Mouse (Mus musculus) stomach, postnatal 0 days (tissue): Measurements from ENCODE around the gene Cdk14.

Experiments used
- CTCF ChIP-seq: IDR thresholded peaks from 2 replicates; pipeline ENCODE4 v1.5.1; 2016; ENCODE audit warnings: antibody characterized with exemption, low read depth, mild to moderate bottlenecking, moderate library complexity
- EP300 ChIP-seq: optimal IDR thresholded peaks from 2 replicates; pipeline ENCODE3; 2016; ENCODE audit warnings: antibody characterized with exemption

GRCm38 (mm10) chr5:4934491-4934890, 485.6 kb downstream of the Cdk14 start:
- no peak for TF ChIP-seq CTCF
- no peak for TF ChIP-seq EP300
